Mouse (Mus musculus): Measurements from ENCODE around the gene Vamp9.

Gene Vamp9

DNA sequence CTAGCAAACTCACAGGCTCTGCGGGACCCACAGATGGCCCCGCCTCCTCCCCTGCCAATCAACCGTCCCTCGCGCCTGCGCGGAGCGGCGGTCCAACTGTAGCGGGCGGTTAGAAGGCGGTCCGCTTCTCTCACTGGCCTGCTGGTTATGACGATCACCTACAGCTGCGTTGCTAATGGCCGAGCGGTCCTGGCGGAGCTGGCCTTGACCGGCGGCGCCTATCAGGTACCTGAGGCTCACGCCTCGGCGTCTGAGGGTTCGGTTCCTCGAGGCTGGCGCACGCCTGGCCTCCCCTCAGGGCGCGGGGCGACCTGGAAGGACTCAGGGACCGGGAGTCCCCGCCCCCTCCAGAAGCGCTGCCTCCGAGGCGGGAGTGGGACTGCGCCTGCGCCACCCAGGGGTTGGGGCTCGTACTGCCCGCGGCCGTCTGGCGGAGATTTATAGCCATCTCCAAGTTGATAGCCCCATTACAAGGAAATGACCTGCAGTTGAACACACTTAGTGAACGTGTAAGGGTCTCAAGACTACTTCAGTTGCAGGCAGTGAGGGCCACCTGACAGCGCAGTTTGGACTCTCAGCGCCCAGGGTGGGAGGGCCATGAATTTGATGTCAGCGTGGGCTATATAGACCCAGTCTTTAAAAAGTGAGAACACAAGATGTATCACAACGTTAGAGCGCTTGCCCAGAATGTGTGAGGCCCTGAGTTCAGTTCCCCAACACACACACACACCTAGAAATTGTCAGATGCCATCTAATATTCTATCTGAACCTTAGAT, at the start of gene Vamp9:
Gene Vamp9, plus strand, starts transcription at position 74 of the 776 bp plus-strand sequence.
- peak; percentile 85 for DNase-seq (ENCODE audit: low spot score)

DNA sequence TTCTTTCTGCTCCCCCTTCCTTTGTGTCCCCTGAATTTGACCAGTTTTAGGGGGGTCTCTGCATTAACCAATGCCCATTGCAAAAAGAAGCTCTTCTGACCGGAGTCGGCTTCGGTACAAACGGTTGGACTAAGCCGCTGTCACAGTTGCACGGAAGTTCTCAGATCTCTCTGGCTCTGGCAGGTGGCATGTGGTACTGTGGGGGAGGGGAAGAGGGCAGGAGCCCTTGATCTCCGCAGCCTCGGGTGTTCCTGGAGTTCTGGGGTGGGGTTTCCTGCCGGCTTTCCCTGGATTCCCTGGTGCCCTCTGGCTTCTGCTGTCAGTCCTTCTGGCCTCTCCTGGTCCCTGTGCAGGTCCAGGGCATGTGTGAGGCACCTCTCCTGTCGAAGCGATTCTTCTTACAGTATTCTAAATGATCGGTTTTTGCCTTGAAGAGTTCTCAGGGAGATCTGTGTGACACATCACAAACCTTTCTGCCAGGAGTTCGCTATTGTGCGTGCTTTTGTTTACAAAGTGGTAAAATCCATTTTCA, 48.9 kb upstream of the Vamp9 start:
- DNase-seq (ENCODE audit: low spot score) = no peak

DNA sequence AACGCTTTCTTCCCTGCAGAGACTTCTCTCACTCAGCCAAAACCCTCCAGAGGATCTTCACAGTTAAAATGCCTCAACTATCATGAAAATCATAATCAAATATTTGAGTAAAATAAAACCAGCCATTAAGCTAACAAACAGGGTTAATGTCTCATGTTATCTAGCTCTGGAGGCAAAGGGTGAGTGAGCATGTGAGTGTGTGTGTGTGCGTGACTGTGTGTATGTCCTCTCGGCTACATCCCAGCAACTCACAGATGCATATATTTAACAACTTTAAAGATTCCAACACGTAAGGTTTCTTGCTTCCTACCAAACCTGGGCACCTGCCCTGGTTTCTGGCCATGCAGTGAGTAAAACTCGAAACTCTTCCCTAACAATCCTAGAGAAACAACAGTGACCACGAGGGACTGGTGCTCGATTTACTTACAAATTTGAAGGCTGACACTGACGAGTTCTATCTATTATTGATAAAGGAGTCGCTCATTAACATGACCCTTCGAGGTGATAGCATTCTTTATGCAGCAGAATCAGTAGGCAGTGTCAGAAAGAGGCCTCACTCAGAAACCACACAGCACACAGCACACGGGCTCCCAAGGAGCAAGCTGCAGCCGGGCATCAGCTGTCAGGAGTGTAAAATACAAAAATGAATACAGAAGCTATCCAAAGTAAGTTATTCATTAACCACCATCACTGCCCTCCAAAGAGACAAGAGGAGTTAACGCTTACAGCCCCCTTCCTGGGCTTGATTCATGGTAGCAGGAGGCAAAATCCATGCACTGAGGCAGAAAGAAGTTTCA, 46.2 kb upstream of the Vamp9 start:
- no peak for DNase-seq (ENCODE audit: low spot score)

DNA sequence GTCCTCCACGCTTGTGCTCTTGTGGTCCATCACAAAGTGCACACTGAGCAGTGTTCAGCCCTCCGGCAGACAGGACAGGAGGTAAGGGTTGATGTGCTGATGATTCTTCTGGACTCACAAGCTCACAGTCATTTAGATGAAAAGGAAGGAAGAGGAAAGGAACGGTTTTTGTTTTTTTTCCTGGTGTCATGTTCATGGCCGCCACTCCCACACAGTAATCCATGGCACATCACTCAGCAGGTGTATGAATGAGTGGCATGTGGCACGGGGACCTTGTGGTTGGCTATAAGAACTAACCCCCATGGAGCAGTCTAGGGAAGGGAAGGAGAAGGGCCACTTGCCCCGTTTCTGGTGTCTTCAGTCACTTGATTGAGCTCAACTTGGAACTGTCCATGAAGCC, 44.2 kb upstream of the Vamp9 start:
- DNase-seq (ENCODE audit: low spot score) = no peak

DNA sequence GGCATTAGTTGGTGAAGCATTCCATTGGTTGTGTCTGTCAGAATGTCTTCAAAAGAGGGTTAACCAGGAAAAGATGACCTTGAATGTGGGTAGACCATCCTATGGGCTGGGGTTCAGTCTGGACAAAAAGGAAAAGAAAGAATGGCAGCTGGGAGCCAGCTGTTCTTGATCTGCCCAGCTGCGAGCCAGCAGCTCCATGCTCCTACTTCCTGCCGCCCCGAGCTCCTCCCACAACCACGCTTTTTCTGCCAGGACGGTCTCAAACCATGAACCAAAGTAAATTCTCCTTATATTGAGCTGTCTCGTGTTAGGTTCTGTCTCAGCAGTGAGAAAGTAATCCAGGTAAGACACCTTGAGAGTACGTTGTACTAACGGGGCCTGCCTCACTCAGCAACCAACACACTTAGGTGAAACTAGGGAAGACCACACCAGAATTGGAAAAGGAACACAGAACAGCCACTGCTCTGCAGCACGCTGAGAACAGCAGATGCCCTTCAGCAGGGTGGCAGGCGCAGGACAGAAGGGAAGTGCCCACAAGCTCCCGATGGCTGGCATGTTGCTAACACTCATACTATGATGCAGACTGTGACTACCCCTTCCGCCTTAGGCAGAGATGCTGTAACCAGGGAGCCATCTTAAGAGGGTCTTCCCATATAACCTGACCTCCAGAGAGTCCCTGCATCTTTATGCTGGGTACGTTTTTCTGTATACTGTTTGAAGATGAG, 42.2 kb upstream of the Vamp9 start:
- no peak for DNase-seq (ENCODE audit: low spot score)

DNA sequence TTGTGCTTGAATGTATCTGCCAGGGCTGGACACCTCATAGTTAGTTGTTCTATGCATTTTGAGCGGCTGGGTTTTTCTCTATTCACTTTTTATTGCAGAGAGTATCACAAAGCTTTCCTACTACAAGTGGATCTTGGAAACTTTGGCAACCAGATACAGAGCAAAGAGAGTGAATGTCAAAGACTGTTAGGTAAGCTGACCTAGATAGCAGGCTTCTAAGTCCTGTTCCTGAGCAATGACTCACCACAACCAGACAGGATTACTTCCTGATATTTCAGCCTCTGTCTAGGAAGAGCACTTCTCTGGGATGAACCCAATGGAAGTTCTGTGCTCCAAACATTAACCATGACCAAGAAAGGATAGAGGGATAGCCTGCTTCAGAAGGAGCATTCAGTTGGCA, 40.3 kb upstream of the Vamp9 start:
- no peak for DNase-seq (ENCODE audit: low spot score)

DNA sequence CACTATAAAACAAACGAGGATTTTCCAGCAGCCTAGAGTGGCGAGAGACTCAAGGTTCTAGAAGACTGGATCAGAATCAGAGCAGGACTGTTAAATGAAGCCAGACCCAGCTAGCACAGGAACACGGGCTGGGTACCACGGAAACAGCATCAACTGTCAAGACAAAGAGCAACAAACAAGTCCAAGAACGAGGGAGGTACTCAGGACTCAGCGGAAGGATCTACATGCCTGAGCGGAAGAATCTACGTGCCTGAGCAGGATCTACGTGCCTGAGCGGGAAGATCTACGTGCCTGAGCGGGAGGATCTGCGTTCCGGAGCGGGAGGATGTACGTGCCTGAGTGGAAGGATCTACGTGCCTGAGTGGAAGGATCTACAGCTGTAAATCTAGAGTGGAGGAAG, 37.8 kb upstream of the Vamp9 start:
- no peak for DNase-seq (ENCODE audit: low spot score)

DNA sequence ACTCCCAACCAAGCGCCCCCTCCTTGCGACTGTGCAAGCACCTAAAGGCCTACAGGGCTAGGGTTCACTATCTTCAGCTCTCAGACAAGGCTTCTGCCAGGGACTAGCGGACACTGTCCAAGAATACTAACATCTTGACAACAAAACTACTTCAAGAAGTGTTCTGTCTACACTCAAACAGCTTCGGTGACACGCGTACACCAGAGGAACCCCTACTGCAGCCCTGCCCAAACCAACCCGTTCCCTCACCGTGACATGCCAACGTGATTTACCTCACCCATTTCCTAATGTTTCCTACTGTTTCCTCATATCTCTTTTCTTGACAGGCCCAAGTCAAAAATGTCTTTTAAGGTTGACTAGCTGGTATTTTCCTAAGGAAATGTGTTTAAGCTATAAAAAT, 37.1 kb upstream of the Vamp9 start:
- no peak for DNase-seq (ENCODE audit: low spot score)

DNA sequence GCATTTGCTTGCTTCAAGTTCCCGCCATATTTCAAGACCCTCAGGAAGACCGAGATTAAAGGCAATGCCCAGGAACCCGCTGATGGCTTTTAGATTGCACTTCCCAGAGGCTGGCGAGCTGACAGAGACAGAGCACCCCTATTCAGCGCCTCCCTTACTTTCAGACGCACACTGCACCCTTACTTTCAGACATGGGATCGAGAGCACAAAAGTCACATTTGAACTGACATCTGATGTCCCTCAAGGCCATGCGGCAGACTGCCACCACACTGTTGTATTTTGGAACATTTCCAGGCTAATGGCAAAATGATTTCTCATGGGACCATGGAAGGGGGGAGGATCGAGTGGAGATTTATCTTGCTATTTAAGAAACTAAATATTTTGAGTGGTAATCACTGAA, 28.5 kb upstream of the Vamp9 start:
- DNase-seq (ENCODE audit: low spot score) = no peak

DNA sequence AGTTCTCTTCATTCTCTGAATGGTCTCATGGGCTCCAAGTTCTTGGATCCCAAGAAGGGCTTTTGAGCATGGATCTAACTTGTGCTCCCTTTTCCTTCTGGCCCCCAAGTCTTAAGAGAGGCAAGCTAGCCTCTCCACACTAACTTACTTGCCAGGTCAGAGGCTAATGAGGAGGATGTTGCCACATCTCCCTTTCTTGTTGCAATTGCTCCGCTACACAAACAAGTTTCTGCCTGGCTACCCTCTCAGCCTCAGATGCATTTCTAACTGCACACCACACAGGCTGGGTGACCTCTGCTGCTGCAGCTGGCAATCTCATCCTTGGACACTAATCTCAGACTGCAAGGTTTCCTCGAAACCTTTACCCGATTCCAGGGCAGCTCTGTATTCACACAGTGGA, 23.6 kb upstream of the Vamp9 start:
- no peak for DNase-seq (ENCODE audit: low spot score)

DNA sequence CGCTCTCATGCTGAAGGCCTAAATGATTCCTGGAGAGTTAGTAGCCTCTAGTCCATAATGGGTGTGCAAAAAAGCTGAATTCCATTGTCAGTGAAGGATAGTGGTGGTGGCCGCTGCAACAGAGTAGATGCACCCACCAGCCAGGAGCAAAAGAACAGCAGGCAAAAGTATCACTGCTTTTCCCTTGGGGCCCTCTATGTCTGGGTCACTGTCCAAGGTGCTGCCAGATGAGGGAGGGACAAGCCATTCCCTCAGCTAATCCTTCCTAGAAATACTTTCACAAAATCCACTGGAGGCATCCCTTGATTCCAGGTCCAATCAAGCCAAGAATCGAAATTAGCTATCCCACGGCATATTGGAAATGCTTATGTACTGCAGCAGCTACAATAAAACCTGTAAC, 22.0 kb upstream of the Vamp9 start:
- DNase-seq (ENCODE audit: low spot score) = no peak

DNA sequence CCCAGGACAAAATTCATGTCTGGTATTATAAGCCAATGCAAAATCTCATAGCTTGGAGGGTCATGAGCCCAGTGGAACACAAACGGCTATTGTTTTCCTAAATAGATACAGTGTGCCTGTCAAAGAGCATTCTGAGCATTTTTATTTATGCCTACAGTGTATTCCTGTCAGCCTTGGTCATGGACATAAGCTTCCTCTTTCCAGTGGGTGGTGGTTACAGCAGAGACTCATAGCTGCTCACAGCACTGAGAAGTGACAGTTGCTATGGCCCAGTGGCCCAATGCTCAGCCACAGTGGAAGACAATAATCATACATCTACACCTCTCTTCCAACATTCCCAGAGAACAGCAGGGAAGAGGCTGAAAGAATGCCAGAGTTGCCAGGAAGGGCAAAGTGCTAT, 18.9 kb upstream of the Vamp9 start:
- DNase-seq (ENCODE audit: low spot score) = no peak

DNA sequence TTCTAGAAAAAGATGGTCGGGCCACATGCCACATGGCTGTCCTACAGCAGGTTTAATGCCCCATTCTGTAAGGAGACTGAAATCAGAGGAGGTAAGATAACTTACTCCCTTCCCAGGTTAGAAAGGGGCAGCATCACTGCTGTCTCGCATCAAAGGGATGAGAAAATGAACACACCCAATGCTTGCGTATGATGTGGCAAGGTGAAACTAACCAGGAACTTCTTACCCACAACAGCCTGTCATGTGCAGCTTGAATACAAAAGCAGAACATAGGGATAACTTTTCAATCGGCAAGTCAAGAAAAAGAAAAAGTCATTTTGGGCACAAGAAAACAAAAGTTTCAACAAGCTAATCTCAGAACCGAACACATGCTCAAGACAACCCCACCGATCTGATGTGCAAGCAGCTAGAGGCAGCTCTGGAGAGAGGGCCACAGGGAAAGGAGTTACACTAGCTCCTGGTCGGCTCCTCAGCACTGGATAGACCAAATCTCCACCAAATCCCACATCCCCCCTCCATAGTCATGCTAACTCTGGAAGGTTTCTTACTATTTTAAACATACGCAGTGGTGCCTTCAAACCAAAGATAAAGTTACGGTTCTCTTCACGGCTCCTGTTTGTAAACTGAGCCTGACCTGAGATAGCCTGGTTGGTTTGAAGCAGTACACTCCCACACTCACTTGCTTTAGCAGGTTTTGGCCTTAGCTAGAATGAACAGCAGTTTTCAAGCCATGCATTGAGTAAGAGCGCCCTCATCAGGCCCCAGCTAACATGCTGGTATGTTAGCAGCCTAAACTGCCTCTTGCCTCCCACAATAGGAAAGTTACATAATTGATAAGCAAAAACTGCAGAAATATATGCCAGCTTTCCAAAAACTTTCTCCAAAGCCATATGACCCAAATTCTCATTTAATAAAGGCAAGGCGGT, 14.3 kb upstream of the Vamp9 start:
- DNase-seq (ENCODE audit: low spot score) = no peak

DNA sequence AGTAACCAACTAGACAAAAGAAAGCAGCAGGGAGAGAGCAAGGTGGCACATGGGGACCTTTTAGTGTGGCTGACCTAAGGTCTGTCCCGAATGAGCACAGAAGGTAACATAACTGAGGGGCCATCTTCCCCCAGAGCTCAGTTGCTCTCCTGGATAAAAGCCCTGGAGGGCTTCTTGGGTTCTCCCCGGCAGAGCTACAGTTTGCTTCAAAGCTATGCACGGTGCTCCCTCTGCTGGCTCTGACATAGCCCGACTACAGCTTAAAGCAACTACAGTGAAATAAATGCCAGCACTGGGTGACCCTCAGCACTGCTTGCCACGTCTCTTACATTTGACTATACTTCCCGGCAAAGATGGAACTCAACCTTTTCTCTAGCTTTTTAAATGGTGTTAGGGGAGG, 6.0 kb upstream of the Vamp9 start:
- no peak for DNase-seq (ENCODE audit: low spot score)

DNA sequence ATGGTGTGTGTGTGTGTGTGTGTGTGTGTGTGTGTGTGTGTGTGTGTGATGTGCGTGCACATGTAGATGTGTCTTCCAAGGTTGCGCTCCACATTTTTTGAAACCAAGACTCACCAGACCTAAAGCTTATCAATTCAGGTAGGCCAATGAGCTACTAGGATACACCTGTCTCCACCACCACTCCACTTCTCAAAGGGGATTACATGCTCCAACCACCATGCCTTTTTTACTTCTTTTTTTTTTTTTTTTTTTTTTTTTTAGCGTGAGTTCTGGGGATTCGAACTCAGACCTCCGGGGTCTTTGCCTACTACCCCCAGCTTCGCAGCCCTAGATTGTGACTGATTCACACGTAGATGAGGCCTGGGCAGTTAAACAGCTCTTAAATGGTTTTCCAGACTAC, 323 bp upstream of the Vamp9 start:
- no peak for DNase-seq (ENCODE audit: low spot score)

DNA sequence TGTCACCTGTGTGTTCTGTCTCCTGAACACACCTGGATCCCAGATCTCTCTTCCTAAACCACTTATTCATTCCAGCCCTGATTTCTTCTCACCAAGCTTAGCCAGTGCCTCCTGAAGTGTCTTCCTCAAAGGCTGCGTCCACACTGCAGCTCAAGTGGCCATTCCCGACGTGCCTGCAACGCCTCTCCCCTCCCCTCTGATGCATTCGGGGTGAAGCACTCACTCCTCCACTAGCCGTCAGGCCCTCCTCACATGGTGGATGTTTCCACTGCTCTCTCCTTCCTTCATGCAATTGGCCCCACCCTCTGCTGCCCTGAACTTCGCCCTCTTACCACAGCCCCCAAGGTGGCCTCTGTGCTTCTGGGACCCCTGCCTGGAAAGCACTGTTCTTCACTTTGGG, 9.4 kb downstream of the Vamp9 start:
- DNase-seq (ENCODE audit: low spot score) = no peak

DNA sequence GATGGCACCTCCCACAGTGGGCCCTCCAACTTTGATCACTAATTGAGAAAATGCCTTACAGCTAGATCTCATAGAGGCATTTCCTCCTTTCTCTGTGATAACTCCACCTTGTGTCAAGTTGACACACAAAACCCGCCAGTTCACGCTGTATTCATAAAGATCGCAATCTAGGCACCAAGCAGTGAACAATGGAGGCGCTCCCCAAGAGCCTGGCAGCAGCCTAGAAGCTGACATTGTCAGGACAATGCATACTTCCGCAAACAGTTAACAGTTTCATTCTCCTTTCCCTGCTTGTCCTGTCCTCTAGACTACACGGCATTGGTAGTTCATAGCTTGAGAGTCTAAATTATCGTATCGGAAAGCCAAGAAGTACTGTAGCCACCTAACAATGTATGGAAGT, 16.0 kb downstream of the Vamp9 start:
- no peak for DNase-seq (ENCODE audit: low spot score)

DNA sequence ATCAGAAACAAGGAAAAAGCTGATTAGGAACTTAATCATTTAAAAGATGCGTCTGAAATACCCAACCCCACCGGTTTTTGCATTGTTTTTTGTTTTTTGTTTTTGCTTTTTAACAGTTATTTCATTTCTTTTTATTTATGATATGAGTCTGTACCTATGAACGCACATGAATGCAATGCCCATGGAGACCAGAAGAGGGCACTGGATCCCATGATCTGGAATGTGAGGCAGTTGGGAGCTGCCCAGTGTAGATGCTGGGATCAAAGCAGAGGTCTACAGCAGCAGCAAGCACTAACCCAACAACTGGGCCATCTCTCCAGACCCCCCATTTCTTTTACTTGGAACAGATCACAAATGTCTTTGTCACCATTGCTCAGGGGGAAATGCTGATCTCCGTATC, 21.9 kb downstream of the Vamp9 start:
- no peak for DNase-seq (ENCODE audit: low spot score)

DNA sequence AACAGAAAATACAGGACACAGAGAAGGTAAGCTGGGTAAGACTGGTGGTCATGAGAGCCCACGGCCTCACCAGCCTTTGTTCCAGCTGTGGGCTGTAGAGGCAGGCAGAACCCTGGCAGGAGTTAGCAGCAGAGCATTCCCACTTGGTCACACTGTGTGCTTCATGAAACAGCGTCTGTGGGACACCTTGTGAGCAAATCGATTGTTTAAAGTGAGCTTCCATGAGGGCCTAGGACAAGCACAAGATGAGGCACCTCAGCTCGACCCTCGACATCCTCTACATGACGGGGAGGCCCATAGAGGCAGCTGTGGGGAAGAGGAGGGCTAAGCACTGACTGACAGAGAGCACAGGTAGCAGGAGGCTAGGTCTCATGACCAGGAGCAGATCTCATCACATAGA, 25.9 kb downstream of the Vamp9 start:
- no peak for DNase-seq (ENCODE audit: low spot score)

DNA sequence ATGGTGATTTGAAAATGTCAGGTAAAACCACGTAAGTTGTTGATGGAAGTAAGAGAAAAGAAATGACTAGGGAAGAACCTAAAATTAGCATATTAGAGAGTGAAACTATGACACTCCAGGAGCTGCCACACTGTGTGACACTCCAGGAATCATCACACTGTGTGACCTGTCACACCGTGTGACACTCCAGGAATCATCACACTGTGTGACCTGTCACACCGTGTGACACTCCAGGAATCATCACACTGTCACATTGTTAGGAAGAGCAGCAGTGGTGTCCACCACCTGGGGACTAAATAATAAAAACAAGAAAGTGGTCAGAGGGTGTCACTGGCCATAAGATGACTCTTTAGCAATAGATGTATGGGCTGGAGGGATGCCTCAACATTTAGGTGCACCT, 33.4 kb downstream of the Vamp9 start:
- DNase-seq (ENCODE audit: low spot score) = no peak

DNA sequence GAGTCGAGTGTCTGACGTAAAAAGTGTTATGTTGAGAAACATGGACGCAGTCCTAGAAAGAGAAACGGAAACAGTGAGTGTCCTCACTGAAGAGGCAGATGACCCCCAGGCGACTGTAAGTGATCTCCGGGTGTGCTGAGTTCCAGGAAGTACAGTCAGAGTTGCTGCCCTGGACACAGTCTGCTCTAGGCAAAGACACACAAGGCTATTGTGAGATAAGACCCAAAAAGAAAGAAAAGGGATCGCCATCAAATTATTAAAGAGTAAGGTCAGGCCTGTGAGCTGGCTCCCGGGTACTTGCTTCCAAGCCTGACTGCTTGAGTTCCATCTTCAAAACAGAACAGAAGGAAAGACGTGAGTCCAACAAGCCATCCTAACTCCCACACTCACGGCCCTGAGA, 35.2 kb downstream of the Vamp9 start:
- DNase-seq (ENCODE audit: low spot score) = no peak

Measured in ovary, postnatal 10 days (tissue).